Mouse (Mus musculus): ENCODE results near the gene Sgsm1. TPM values are rescaled to one million over a fixed set of nuclear protein-coding genes. Genes with fewer than 3 reads are reported as not detected.

Gene Sgsm1
- polyA plus RNA-seq, 1 experiment from 2014 or later: 0.45 TPM

- no peak overlapping the region for H3K4me2 ChIP-seq (ENCODE audit: low read depth, low read length)
- no peaks in the 10 kb centered on the region for H3K9me3 ChIP-seq (ENCODE audit: low read length)
- no peak for ATAC-seq
- H3K9ac ChIP-seq (replicated peaks): no peak overlapping the region
- no peak overlapping the region for H3K4me3 ChIP-seq (ENCODE audit: low read depth, low read length)
- no peaks in the 10 kb centered on the region for H3K36me3 ChIP-seq (replicated peaks; ENCODE audit: insufficient read depth, low read length)
- H3K27ac ChIP-seq (ENCODE audit: low read depth): no peak overlapping the region
- TF ChIP-seq CTCF (IDR thresholded peaks at IDR 0.05; ENCODE audit: low read depth) (no peak), EP300 (IDR thresholded peaks at IDR 0.05; ENCODE audit: low read depth) (no peak)
- peaks cover 36% of the 10 kb centered on the region for H3K27me3 ChIP-seq (ENCODE audit: insufficient read depth, low read length)
- DNase-seq: no peak
- WGBS (ENCODE audit: insufficient replicate concordance): 28% methylated on average over 16 of the region's 16 CpGs
- H3K4me1 ChIP-seq (ENCODE audit: insufficient read depth): no peaks in the 10 kb centered on the region
Measured at GRCm38 (mm10) chr5:113344635-113345386, 34.2 kb upstream of the Sgsm1 start.

GRCm38 (mm10) chr5:113336281-113336680 is 25.7 kb upstream of the Sgsm1 start:
- TF ChIP-seq EP300 (IDR thresholded peaks at IDR 0.05; ENCODE audit: low read depth): no peak
- no peak for TF ChIP-seq CTCF (IDR thresholded peaks at IDR 0.05; ENCODE audit: low read depth)
- Histone ChIP-seq H3K36me3 (replicated peaks; ENCODE audit: insufficient read depth, low read length) (no peaks in the 10 kb centered on the region), H3K4me3 (ENCODE audit: low read depth, low read length) (no peak overlapping the region), H3K27me3 (ENCODE audit: insufficient read depth, low read length) (peaks cover 57% of the 10 kb centered on the region), H3K4me2 (ENCODE audit: low read depth, low read length) (no peak overlapping the region), H3K9ac (replicated peaks) (no peak overlapping the region), H3K9me3 (ENCODE audit: low read length) (0 out of 2 replicates have a peak, but pooled peaks cover 2% of the 10 kb centered on the region), H3K4me1 (ENCODE audit: insufficient read depth) (no peaks in the 10 kb centered on the region), H3K27ac (ENCODE audit: low read depth) (no peak overlapping the region)
- ATAC-seq (no peak), DNase-seq (no peak)
- 19% methylated on average over 9 of the region's 9 CpGs for WGBS (ENCODE audit: insufficient replicate concordance)

GRCm38 (mm10) chr5:113335732-113336131 is 25.1 kb upstream of the Sgsm1 start:
- 3% methylated on average over 17 of the region's 17 CpGs for WGBS (ENCODE audit: insufficient replicate concordance)
- no peak for TF ChIP-seq CTCF (IDR thresholded peaks at IDR 0.05; ENCODE audit: low read depth)
- no peak for TF ChIP-seq EP300 (IDR thresholded peaks at IDR 0.05; ENCODE audit: low read depth)
- no peak overlapping the region for H3K4me3 ChIP-seq (ENCODE audit: low read depth, low read length)
- no peak overlapping the region for H3K9ac ChIP-seq (replicated peaks)
- H3K9me3 ChIP-seq (ENCODE audit: low read length): 0 out of 2 replicates have a peak, but pooled peaks cover 2% of the 10 kb centered on the region
- DNase-seq (no peak), ATAC-seq (no peak)
- H3K4me1 ChIP-seq (ENCODE audit: insufficient read depth): no peaks in the 10 kb centered on the region
- H3K36me3 ChIP-seq (replicated peaks; ENCODE audit: insufficient read depth, low read length): no peaks in the 10 kb centered on the region
- H3K27ac ChIP-seq (ENCODE audit: low read depth): no peak overlapping the region
- H3K27me3 ChIP-seq (ENCODE audit: insufficient read depth, low read length): peaks cover 57% of the 10 kb centered on the region
- peak overlapping the region; percentile 26; the same call in 1 of the 2 replicates for H3K4me2 ChIP-seq (ENCODE audit: low read depth, low read length)

GRCm38 (mm10) chr5:113334621-113335530 is 24.3 kb upstream of the Sgsm1 start:
- TF ChIP-seq CTCF (IDR thresholded peaks at IDR 0.05; ENCODE audit: low read depth) (no peak), EP300 (IDR thresholded peaks at IDR 0.05; ENCODE audit: low read depth) (no peak)
- no peak for DNase-seq
- H3K4me2 ChIP-seq (ENCODE audit: low read depth, low read length): no peak overlapping the region
- no peak overlapping the region for H3K4me3 ChIP-seq (ENCODE audit: low read depth, low read length)
- no peak for ATAC-seq
- H3K27me3 ChIP-seq (ENCODE audit: insufficient read depth, low read length): peaks cover 57% of the 10 kb centered on the region
- H3K36me3 ChIP-seq (replicated peaks; ENCODE audit: insufficient read depth, low read length): no peaks in the 10 kb centered on the region
- 0 out of 2 replicates have a peak, but pooled peaks cover 2% of the 10 kb centered on the region for H3K9me3 ChIP-seq (ENCODE audit: low read length)
- 6% methylated on average over 34 of the region's 34 CpGs for WGBS (ENCODE audit: insufficient replicate concordance)
- no peak overlapping the region for H3K9ac ChIP-seq (replicated peaks)
- H3K27ac ChIP-seq (ENCODE audit: low read depth): no peak overlapping the region
- H3K4me1 ChIP-seq (ENCODE audit: insufficient read depth): no peaks in the 10 kb centered on the region

GRCm38 (mm10) chr5:113332899-113333298 is 22.3 kb upstream of the Sgsm1 start:
- DNase-seq (no peak), ATAC-seq (no peak)
- TF ChIP-seq EP300 (IDR thresholded peaks at IDR 0.05; ENCODE audit: low read depth): no peak
- no peak for TF ChIP-seq CTCF (IDR thresholded peaks at IDR 0.05; ENCODE audit: low read depth)
- H3K27me3 ChIP-seq (ENCODE audit: insufficient read depth, low read length): peaks cover 49% of the 10 kb centered on the region
- H3K4me2 ChIP-seq (ENCODE audit: low read depth, low read length): no peak overlapping the region
- H3K9me3 ChIP-seq (ENCODE audit: low read length): 0 out of 2 replicates have a peak, but pooled peaks cover 5% of the 10 kb centered on the region
- H3K4me3 ChIP-seq (ENCODE audit: low read depth, low read length): no peak overlapping the region
- no peaks in the 10 kb centered on the region for H3K4me1 ChIP-seq (ENCODE audit: insufficient read depth)
- 49% methylated on average over 4 of the region's 4 CpGs for WGBS (ENCODE audit: insufficient replicate concordance)
- H3K27ac ChIP-seq (ENCODE audit: low read depth): no peak overlapping the region
- no peak overlapping the region for H3K9ac ChIP-seq (replicated peaks)
- H3K36me3 ChIP-seq (replicated peaks; ENCODE audit: insufficient read depth, low read length): no peaks in the 10 kb centered on the region

- DNase-seq (no peak), ATAC-seq (no peak)
- TF ChIP-seq CTCF (IDR thresholded peaks at IDR 0.05; ENCODE audit: low read depth): peak; percentile 56; the same call in 1 of the 2 replicates
- no peak for TF ChIP-seq EP300 (IDR thresholded peaks at IDR 0.05; ENCODE audit: low read depth)
- Histone ChIP-seq H3K27me3 (ENCODE audit: insufficient read depth, low read length) (peaks cover 47% of the 10 kb centered on the region), H3K9ac (replicated peaks) (no peak overlapping the region), H3K4me1 (ENCODE audit: insufficient read depth) (no peaks in the 10 kb centered on the region), H3K36me3 (replicated peaks; ENCODE audit: insufficient read depth, low read length) (no peaks in the 10 kb centered on the region), H3K27ac (ENCODE audit: low read depth) (no peak overlapping the region), H3K4me2 (ENCODE audit: low read depth, low read length) (no peak overlapping the region), H3K9me3 (ENCODE audit: low read length) (0 out of 2 replicates have a peak, but pooled peaks cover 5% of the 10 kb centered on the region), H3K4me3 (ENCODE audit: low read depth, low read length) (no peak overlapping the region)
- WGBS (ENCODE audit: insufficient replicate concordance): 35% methylated on average over 12 of the region's 12 CpGs
Measured at GRCm38 (mm10) chr5:113332239-113332638, 21.7 kb upstream of the Sgsm1 start.
